Mouse (Mus musculus): ENCODE data around the gene Htra3. TPM values are rescaled to one million over a fixed set of nuclear protein-coding genes. Genes with fewer than 3 reads are reported as not detected.
A peak's percentile ranks its signal among the peaks of the same experiment; 100 is the strongest.

The Htra3 gene
- polyA plus RNA-seq, 1 experiment from 2014 or later, result 16.2 TPM

GRCm38 (mm10) chr5:35690485-35691165, 11.0 kb upstream of the Htra3 start:
- Histone ChIP-seq H3K9me3 (no peaks in the 10 kb centered on the region), H3K36me3 (no peaks in the 10 kb centered on the region), H3K27ac (replicated peaks) (no peak overlapping the region), H3K27me3 (no peaks in the 10 kb centered on the region), H3K9ac (no peak overlapping the region), H3K4me2 (no peak overlapping the region), H3K4me1 (replicated peaks) (peaks cover 5% of the 10 kb centered on the region), H3K4me3 (no peak overlapping the region)
- WGBS, result 78% methylated on average over 8 of the region's 8 CpGs
- no peak for ATAC-seq (ENCODE audit: low read depth)

GRCm38 (mm10) chr5:35689374-35689773, 9.8 kb upstream of the Htra3 start:
- Histone ChIP-seq H3K27me3 (no peaks in the 10 kb centered on the region), H3K9me3 (no peaks in the 10 kb centered on the region), H3K27ac (replicated peaks) (no peak overlapping the region), H3K9ac (no peak overlapping the region), H3K4me3 (no peak overlapping the region), H3K4me2 (no peak overlapping the region), H3K4me1 (replicated peaks) (peaks cover 4% of the 10 kb centered on the region), H3K36me3 (no peaks in the 10 kb centered on the region)
- no peak for ATAC-seq (ENCODE audit: low read depth)

GRCm38 (mm10) chr5:35688851-35689250, 9.3 kb upstream of the Htra3 start:
- H3K4me2 ChIP-seq, result no peak overlapping the region
- H3K9ac ChIP-seq, result no peak overlapping the region
- no peaks in the 10 kb centered on the region for H3K36me3 ChIP-seq
- peaks cover 4% of the 10 kb centered on the region for H3K4me1 ChIP-seq (replicated peaks)
- H3K9me3 ChIP-seq, result no peaks in the 10 kb centered on the region
- WGBS, result 85% methylated on average over 2 of the region's 2 CpGs
- H3K27ac ChIP-seq (replicated peaks), result no peak overlapping the region
- no peak for ATAC-seq (ENCODE audit: low read depth)
- no peaks in the 10 kb centered on the region for H3K27me3 ChIP-seq
- no peak overlapping the region for H3K4me3 ChIP-seq

- no peak overlapping the region for H3K9ac ChIP-seq
Observed at GRCm38 (mm10) chr5:35687098-35687497, 7.5 kb upstream of the Htra3 start.

GRCm38 (mm10) chr5:35686336-35686735, 6.8 kb upstream of the Htra3 start:
- Histone ChIP-seq H3K9me3 (no peaks in the 10 kb centered on the region), H3K27ac (replicated peaks) (no peak overlapping the region), H3K4me1 (replicated peaks) (peaks cover 4% of the 10 kb centered on the region), H3K9ac (0 out of 2 replicates have a peak overlapping the region, but pooled peaks have one; percentile 5), H3K4me2 (no peak overlapping the region), H3K27me3 (peaks cover 3% of the 10 kb centered on the region; the same call in 1 of the 2 replicates), H3K4me3 (no peak overlapping the region), H3K36me3 (no peaks in the 10 kb centered on the region)
- no peak for ATAC-seq (ENCODE audit: low read depth)
- 80% methylated on average over 4 of the region's 4 CpGs for WGBS

More at GRCm38 (mm10) chr5:35687098-35687497, 7.5 kb upstream of the Htra3 start:
- WGBS, result 72% methylated on average over 5 of the region's 5 CpGs
- no peaks in the 10 kb centered on the region for H3K9me3 ChIP-seq
- H3K27me3 ChIP-seq, result no peaks in the 10 kb centered on the region
- no peak overlapping the region for H3K4me2 ChIP-seq
- peaks cover 4% of the 10 kb centered on the region for H3K4me1 ChIP-seq (replicated peaks)
- H3K27ac ChIP-seq (replicated peaks), result no peak overlapping the region
- no peaks in the 10 kb centered on the region for H3K36me3 ChIP-seq
- no peak for ATAC-seq (ENCODE audit: low read depth)
- no peak overlapping the region for H3K4me3 ChIP-seq

GRCm38 (mm10) chr5:35685079-35685478, 5.5 kb upstream of the Htra3 start:
- Histone ChIP-seq H3K4me3 (no peak overlapping the region), H3K27me3 (peaks cover 16% of the 10 kb centered on the region), H3K27ac (replicated peaks) (no peak overlapping the region), H3K36me3 (no peaks in the 10 kb centered on the region), H3K4me2 (no peak overlapping the region), H3K4me1 (replicated peaks) (peaks cover 4% of the 10 kb centered on the region), H3K9ac (no peak overlapping the region), H3K9me3 (no peaks in the 10 kb centered on the region)
- ATAC-seq (ENCODE audit: low read depth), result no peak
- WGBS, result 58% methylated on average over 3 of the region's 3 CpGs

- Histone ChIP-seq H3K36me3 (no peaks in the 10 kb centered on the region), H3K27ac (replicated peaks) (no peak overlapping the region), H3K9me3 (no peaks in the 10 kb centered on the region), H3K4me1 (replicated peaks) (peaks cover 11% of the 10 kb centered on the region; the same call in 1 of the 2 replicates), H3K27me3 (peaks cover 49% of the 10 kb centered on the region), H3K4me3 (no peak overlapping the region), H3K4me2 (no peak overlapping the region), H3K9ac (no peak overlapping the region)
- 49% methylated on average over 2 of the region's 2 CpGs for WGBS
- no peak for ATAC-seq (ENCODE audit: low read depth)
Observed at GRCm38 (mm10) chr5:35680958-35681357, 1.4 kb upstream of the Htra3 start.

- 79% methylated on average over 7 of the region's 7 CpGs for WGBS
- Histone ChIP-seq H3K27me3 (peaks cover 49% of the 10 kb centered on the region), H3K9me3 (no peaks in the 10 kb centered on the region), H3K9ac (no peak overlapping the region), H3K27ac (replicated peaks) (no peak overlapping the region), H3K36me3 (no peaks in the 10 kb centered on the region), H3K4me1 (replicated peaks) (peaks cover 25% of the 10 kb centered on the region), H3K4me2 (no peak overlapping the region), H3K4me3 (no peak overlapping the region)
- ATAC-seq (ENCODE audit: low read depth), result no peak
Observed at GRCm38 (mm10) chr5:35676964-35677363, 2.6 kb downstream of the Htra3 start.

GRCm38 (mm10) chr5:35674081-35674555, 5.5 kb downstream of the Htra3 start:
- 63% methylated on average over 4 of the region's 4 CpGs for WGBS
- 0 out of 2 replicates have a peak overlapping the region, but pooled peaks have one; percentile 28 for H3K27ac ChIP-seq (replicated peaks)
- no peaks in the 10 kb centered on the region for H3K9me3 ChIP-seq

GRCm38 (mm10) chr5:35673086-35673485, 6.5 kb downstream of the Htra3 start:
- no peaks in the 10 kb centered on the region for H3K9me3 ChIP-seq
- ATAC-seq (ENCODE audit: low read depth), result no peak
- H3K9ac ChIP-seq, result no peak overlapping the region
- WGBS, result 74% methylated on average over 7 of the region's 7 CpGs
- peaks cover 38% of the 10 kb centered on the region for H3K4me1 ChIP-seq (replicated peaks)
- peaks cover 13% of the 10 kb centered on the region for H3K27me3 ChIP-seq
- H3K4me3 ChIP-seq, result no peak overlapping the region
- no peak overlapping the region for H3K4me2 ChIP-seq
- H3K27ac ChIP-seq (replicated peaks), result 0 out of 2 replicates have a peak overlapping the region, but pooled peaks have one; percentile 52
- H3K36me3 ChIP-seq, result no peaks in the 10 kb centered on the region

More at GRCm38 (mm10) chr5:35674081-35674555, 5.5 kb downstream of the Htra3 start:
- H3K4me1 ChIP-seq (replicated peaks), result peaks cover 44% of the 10 kb centered on the region
- peaks cover 24% of the 10 kb centered on the region for H3K27me3 ChIP-seq
- ATAC-seq (ENCODE audit: low read depth), result no peak
- no peaks in the 10 kb centered on the region for H3K36me3 ChIP-seq
- H3K9ac ChIP-seq, result no peak overlapping the region
- H3K4me3 ChIP-seq, result no peak overlapping the region
- no peak overlapping the region for H3K4me2 ChIP-seq

GRCm38 (mm10) chr5:35672581-35672980, 7.0 kb downstream of the Htra3 start:
- 54% methylated on average over 1 of the region's 1 CpGs for WGBS
- no peaks in the 10 kb centered on the region for H3K9me3 ChIP-seq
- peaks cover 38% of the 10 kb centered on the region for H3K4me1 ChIP-seq (replicated peaks)
- peaks cover 8% of the 10 kb centered on the region for H3K27me3 ChIP-seq
- no peak overlapping the region for H3K4me2 ChIP-seq
- H3K36me3 ChIP-seq, result no peaks in the 10 kb centered on the region
- H3K27ac ChIP-seq (replicated peaks), result 0 out of 2 replicates have a peak overlapping the region, but pooled peaks have one; percentile 52
- no peak for ATAC-seq (ENCODE audit: low read depth)
- H3K9ac ChIP-seq, result no peak overlapping the region
- H3K4me3 ChIP-seq, result no peak overlapping the region

GRCm38 (mm10) chr5:35671474-35671891, 8.1 kb downstream of the Htra3 start:
- H3K9ac ChIP-seq, result no peak overlapping the region
- ATAC-seq (ENCODE audit: low read depth), result no peak
- no peaks in the 10 kb centered on the region for H3K27me3 ChIP-seq
- peaks cover 38% of the 10 kb centered on the region for H3K4me1 ChIP-seq (replicated peaks)
- H3K36me3 ChIP-seq, result no peaks in the 10 kb centered on the region
- 0 out of 2 replicates have a peak overlapping the region, but pooled peaks have one; percentile 13 for H3K27ac ChIP-seq (replicated peaks)
- no peak overlapping the region for H3K4me2 ChIP-seq
- 67% methylated on average over 9 of the region's 9 CpGs for WGBS
- no peaks in the 10 kb centered on the region for H3K9me3 ChIP-seq
- H3K4me3 ChIP-seq, result no peak overlapping the region
